Mouse (Mus musculus): ENCODE measurements around the gene Guca1a. TPM values are rescaled to one million over a fixed set of nuclear protein-coding genes. Genes with fewer than 3 reads are reported as not detected.
"Not testable (repeated sequence)": the region's sequence is repeated elsewhere in the genome, so short reads cannot be mapped to it uniquely, and the experiment has no call there.

Guca1a gene
- total RNA-seq, 2 experiments from 2014 or later, result 0.56 to 0.76 TPM

DNA sequence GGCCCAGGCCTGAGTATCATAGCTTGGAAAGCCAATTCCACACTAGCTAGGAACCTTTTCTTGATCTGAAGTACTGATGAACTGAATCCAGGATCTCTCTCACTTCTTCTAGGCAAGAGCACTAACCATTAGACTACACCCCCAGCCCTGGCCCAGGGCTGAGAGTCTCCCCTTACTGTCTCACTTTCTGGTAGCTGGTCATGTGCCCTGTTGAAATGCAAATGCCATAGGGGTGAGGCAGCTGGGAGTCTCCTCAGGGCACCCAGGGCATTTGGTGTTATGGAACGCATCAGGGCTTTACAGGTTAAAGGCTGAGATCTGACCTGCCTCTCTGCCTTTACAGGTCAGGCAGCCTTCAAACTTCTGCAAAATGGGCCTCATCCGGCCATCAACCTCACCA, 19.8 kb upstream of the Guca1a start:
- DNase-seq, result no peak
- intact Hi-C loops (cut with DNase I), result no loop called here

DNA sequence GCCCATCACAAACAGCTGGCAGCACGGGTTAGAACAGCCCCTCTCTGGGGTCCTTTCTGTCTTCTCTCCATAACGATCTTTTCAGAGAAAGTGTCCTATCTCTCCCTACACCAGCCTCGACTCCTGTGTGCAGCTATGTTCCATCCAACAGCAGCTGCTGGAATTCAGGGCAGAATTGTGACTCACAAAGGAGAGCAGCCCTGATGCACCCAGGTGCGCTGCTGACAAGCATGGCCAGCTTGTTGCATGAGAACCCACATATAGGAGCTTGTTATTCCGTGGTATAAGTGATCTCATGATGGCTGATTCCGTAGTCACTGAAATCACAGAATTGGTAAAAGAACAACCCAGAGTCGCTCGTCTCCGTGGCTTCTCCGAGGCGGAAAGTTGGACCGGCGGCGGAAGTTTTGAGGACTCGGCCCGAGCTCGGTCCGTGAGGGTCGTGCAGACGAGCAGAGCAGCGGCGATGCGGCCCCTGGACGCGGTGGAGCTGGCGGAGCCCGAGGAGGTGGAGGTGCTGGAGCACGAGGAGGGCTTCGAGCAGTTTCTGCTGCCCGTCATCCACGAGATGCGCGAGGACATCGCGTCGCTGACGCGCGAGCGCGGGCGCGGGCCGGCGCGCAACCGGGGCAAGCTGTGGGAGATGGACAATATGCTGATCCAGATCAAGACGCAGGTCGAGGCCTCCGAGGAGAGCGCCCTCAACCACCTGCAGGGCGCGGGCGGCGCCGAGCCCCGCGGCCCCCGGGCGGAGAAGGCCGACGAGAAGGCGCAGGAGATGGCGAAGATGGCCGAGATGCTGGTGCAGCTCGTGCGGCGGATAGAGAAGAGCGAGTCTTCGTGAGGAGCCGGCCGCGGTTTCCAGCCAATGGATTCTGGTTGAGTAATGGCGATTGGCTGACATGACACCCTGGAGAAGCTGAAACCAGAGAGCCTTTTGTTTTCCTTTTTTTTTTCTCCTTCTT, 9.8 kb upstream of the Guca1a start:
- intact Hi-C loops (cut with DNase I); DNase-seq: not testable (repeated sequence)

DNA sequence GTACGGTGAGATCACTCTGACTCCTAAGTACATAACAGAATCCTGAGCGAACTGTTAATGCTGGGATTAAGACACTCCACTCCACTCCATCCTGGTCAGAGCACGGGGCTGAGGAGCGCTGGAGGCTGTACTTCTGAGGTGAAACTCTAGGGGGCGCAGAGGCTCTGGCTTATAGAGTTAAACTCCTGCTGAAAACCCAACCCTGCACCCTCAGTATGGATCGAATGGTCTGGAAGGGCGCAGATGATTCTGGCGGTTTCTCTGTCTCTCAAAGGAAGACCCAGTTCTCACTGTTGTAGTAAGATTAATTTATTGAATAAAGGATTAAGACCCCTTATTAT, 8.1 kb upstream of the Guca1a start:
- intact Hi-C loops (cut with DNase I), result no loop called here
- peak; percentile 65 for DNase-seq

DNA sequence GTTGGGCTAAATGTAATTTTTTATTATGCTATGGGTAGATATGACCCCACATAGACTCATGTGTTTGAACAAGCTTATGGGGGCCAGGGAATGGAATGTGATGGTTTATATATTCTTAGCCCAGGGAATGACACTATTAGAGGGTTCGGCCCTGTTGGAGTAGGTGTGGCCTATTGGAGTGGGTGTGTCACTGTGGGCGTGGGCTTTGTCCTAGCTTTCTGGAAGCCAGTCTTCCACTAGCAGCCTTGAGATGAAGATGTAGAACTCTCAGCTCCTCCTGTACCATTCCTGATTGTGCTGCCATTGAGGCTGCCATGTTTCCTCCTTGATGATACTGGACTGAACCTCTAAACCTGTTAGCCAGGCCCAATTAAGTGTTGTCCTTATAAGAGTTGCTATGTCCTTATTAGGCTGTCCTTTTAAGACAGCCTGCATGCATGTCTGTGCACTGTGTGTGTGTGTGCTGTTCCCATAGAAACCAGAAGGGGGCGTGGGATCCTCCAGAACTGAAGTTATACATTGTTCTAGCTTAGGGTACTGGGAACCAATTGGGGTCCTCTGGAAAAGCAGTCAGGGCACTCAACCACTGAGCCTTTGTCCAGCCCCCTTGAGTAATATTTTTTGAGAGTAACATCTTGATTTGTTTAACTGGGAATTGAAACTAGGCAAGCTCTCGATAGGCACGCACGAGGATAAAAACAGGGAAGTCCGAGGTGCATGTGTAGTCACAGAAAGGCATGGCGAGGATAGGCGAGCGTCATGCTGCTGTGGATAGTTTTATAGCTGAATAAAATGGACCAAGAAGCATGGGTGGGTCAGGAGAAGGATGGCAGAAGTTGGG, 7.6 kb upstream of the Guca1a start:
- no peak for DNase-seq
- intact Hi-C loops (cut with DNase I), result no loop called here

DNA sequence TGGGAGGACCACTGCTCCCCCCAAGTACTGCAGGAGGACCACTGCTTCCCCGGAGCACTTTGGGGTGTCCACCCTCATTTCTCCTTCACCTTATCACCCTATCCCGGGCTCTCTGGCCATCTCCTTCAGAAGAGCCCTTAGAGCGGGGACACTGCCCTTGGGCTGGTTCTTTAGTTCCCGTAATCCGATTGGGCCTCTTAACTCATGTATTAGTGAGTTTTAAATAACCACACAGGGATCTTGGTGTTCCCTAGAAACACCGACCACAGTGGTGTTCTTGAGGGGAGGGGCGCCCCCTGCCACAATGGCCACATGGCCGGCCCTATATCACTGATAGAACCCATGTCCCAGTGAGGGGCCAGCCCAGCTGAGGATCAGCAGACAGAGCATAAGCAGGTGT, 1.3 kb downstream of the Guca1a start:
- no peak for DNase-seq

DNA sequence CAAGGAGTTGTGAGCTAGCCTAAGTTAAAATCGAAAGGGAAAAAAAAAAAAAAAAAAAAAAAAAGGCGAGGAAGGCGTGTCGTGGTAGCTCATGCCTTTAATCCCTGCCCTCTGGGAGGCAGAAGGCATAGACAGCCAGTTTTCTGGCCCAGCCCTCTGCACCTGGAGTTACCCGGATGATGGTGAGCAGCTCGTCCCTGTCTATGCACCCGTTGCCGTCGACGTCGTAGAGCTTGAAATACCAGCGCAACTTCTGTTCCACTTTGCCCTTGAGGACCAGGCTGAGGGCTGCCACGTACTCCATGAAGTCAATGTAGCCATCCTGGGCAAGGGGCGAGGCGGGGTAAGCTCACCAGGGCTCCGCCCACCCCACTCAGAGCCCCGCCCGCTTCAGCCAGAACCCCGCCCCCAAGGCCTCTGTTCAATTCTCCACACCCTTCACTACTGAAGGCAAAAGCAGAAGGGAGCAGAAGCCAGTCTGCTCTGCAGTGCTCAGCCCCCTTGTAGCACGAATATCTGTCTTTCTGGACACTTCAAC, 4.9 kb downstream of the Guca1a start:
- DNase-seq, result peak; percentile 30
- intact Hi-C loops (cut with DNase I), result no loop called here

More for the DNA sequence above, 1.3 kb downstream of the Guca1a start:
- intact Hi-C loops (cut with DNase I), result no loop called here

DNA sequence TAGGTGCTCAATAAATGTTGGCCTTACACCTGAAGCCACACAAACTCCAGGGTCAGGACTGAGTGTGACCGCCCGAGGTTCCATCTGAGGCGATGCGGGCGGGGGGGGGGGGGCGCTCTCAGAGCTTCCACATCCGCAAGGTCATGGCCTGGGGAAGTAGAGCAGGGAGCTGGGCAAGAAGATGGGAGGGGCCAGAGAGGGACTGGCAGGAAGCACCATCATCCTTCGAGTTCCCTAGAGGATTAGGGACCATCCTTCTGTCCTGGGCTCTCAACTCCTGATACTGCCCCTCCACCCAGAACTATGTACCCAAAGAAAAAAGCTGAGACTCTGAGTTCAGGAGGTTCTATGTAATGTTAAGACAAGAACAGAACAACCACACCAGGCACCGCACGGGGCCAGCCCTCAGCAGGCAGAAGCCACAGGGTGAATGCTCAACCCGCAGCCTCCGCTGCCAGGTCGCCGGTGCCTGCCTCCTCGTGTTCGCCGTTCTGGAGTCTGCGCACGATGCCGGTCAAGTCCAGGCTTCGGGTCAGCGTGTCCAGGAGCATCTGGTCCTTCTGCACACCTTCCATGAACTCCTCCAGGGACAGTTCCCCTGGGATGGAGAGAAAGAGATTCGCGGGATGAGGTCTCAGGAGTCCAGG, 6.0 kb downstream of the Guca1a start:
- intact Hi-C loops (cut with DNase I), result no loop called here
- DNase-seq, result no peak

DNA sequence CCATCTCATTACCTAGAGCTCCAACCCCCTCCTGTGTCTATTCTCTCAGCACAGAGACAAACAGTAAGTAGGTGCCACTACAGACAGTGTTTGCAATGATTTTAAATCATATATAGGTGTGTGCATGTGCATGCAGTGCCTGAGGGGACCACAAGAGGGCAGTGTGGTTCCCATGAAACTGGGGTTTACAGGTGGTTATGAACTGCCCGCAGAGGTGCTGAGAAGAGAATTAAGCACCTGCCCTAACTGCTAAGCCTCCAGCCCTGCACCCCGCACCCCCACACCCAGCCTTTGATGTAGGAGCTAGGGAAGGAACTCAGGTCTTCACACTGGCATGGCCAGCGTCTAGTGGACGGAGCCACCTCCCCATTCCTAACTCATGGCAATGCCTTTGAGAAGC, 13.7 kb downstream of the Guca1a start:
- intact Hi-C loops (cut with DNase I), result loop anchor here (10.0 kb wide), 1 partner anchor 218 kb away; no protein-coding TSS in a partner anchor
- DNase-seq, result peak; percentile 52

DNA sequence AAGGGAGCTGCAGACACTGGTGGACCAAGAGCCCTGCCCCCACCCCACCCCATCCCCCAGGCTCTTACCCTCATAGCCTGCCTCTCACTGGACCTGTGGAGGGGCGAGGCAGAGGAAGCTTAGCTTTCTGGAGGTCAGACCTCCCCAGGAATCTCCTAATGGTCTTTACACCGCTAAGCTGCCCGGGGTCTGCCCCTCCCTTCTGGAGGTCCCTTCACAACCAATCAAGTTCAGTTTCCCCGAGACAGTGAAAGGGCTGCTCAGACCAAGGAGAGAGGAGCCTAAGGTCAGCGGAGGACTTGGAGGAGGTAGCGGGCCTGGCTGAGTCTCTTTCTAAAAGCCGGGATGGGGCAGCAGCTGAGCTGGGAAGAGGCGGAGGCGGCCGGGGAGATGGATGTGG, 15.2 kb downstream of the Guca1a start, which contains the start of gene Guca1b:
Gene Guca1b, plus strand, starts transcription at position 249 of the 400 bp plus-strand sequence.
- DNase-seq, result no peak

DNA sequence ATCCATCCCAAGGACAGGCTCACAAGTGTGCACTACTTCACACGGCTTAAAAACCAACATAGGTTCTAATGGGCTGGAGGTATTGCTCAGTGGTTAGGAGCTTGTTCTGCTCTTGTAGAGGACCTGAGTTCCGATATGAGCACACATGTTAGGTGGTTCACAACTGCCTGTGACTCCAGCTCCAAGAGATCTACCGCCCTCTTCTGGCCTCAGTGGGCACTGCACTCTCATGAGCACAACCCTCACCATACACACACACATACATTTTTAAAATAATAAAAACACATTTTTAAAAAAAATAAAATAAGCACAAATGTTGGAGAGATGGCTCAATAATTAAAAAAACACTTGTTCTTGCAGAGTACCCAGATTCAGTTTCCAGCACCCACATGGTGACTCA, 16.3 kb downstream of the Guca1a start:
- intact Hi-C loops (cut with DNase I), result loop anchor here (10.0 kb wide), 1 partner anchor 221 kb away; no protein-coding TSS in a partner anchor
- no peak for DNase-seq

More for the DNA sequence above, 15.2 kb downstream of the Guca1a start, which contains the start of gene Guca1b:
- intact Hi-C loops (cut with DNase I), result loop anchor here (10.0 kb wide), 1 partner anchor 220 kb away; no protein-coding TSS in a partner anchor

DNA sequence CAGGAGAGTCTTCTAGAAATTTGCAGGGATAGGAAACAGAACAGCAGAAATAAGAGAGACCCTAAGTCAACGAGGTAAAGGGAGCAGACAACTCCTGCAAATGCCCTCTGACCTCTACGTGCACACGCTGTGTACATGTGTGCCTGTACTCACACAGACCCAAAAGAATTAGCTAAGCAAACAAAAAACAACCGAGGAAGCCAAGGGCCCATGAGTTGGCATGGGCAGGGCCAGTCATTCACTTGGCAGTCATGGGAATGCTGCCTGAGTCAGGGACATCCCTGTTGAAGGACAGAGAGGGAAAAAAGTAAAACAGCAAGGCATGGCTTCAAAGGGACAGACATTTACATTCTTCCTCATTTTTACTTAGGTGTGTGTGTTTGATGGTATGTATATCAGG, 17.1 kb downstream of the Guca1a start:
- DNase-seq, result no peak
- intact Hi-C loops (cut with DNase I), result loop anchor here (10.0 kb wide), 1 partner anchor 222 kb away; no protein-coding TSS in a partner anchor

DNA sequence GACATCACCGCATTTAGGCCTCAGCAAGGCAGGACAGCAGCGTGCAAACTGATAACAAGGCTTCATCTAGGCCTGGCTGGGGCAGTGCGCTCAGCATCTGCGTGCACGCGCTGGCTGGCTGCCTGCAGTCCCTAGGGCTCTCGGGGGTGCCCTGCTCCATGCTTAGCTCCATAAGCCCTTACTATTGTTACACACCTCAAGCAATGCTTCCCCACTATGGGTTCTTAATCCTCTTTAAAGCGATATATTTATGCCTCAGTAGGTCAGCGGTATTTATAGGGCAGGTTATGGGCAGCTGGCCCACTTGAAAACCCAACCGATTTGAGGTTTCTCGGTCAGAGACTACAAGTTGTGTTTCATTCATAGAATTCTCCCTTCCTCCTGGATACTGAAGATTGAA, 18.5 kb downstream of the Guca1a start:
- intact Hi-C loops (cut with DNase I), result loop anchor here (10.0 kb wide), 1 partner anchor 223 kb away; no protein-coding TSS in a partner anchor
- DNase-seq, result no peak

DNA sequence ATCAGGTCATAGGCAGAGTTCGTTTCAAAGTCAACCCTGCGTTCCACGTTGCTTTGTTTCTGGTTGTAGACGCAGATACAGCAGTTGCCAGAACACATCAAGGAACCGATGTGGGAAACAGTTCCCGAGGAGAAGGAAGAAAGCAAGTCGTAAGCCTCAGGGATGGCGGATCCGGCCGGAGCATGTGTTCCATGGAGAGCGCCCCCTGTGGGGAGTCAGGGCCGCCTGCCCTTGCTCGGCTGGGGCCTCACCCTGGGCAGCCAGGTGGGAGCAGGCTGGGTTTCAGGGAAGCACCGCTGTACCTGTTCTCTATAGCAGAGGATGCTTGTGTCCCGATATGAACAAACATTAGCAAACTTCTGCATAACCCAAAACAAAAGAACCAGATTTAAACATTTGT, 22.3 kb downstream of the Guca1a start:
- intact Hi-C loops (cut with DNase I), result no loop called here
- no peak for DNase-seq

DNA sequence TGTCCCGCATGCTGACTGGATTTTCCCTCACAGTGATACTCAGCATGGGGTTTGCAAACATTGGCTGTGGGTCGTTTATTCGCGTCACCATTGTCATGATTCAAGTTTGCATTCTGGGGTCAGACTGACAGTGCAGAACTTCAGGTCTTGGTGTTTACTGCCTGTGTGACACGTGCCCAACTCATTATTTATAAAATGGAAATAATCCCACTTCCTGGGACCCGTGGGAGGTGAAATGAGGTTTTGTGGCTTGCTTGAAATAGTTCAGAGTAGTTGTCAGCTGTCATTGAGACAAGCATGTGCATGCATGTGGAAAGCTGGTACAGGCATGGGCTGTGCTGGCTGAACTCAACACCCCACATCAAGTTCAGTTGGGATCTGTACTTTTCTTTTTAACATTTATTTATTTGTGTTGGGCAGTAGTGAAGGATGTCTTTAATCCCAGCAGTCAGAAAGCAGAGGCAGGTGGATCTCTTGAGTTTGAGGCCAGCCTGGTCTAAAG, 23.6 kb downstream of the Guca1a start:
- DNase-seq, result no peak
- intact Hi-C loops (cut with DNase I), result no loop called here

DNA sequence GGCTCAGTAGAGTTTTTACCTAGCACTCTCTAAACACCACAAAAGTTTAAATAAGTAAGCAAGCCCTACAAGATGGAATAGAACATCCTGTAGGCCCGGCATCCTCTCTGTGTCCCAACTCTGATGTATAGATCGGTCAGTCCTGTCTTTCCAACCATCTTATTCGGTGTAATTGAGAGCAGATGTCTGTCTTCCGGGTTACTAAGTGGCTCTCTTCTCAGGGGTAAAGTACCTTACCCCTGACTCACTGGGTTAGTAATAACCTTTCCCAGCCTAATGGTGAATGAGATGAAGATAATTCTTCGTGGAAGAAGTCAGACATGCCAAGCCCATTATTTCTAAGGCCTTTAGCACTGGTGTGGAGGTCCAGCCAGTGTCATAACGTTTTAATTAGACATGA, 26.4 kb downstream of the Guca1a start:
- DNase-seq, result no peak
- intact Hi-C loops (cut with DNase I), result no loop called here

DNA sequence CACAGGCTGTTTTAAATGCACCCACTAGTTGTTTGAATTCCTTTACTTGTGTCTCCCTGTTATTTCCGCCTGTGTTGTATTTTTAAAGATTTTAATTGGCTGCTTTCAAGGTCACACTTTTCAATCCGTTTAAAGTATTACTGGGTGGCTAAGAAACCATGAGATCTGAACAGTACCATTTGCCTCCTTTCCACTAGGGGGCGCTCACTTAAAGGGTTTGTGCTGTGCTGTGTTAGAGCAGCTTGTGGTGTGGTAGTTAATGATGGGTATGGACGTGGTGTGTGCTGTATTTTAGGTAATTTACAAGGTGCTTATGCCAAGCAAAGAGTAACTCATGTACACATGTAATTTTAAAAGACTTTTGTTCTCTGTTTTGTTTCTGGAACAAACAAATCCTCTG, 28.9 kb downstream of the Guca1a start:
- intact Hi-C loops (cut with DNase I), result no loop called here
- DNase-seq, result peak; percentile 51

DNA sequence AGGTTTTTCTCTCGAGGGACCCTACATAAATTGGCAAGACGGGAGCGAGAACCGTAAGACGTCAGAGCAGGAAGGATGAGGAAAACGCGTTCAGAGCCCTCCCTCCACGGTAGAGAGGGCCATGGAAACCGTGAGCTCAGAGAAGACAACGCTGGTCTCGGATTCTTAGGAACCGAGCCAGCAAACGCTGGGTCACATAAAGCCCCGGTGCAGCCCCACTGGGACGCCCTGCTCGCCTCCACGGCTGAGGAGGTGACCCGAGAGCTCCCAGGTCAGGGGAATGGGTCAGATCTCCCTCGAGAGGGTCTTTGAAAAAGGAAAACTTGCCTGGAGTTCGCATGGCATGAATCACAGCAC, 31.3 kb downstream of the Guca1a start:
- peak; percentile 31 for DNase-seq
- intact Hi-C loops (cut with DNase I), result no loop called here

DNA sequence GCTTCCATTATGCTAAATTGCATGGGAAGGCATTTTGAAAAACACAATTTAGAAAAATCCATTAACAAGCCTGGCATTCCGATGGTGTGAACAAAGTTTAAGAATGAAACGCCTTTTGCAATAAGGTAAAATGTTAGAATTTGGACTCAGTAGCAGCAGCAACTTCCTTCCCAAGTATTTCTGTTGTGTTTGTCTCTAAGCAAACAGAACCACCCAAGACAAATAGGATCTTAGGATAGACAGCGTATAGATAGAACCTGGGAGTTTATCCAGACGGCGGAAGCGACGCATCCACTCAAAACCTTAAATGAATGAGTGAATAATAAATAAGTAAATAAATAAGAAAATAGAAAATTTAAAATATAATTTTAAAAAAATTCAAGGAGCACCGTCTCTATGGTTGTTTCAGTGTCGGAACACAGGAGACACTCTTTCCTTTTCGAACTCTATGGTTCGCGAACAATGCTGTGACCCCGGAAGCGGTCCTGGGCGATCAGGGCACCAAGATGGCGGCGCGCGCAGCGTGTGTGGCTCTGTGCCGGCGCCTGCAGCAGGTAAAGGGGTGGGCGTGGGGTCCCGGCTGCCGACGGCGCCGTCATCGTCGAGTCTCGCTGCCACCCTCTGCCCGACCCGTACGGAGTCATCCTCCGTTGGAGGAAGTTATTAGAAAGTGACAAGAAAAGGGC, 31.8 kb downstream of the Guca1a start, which contains the start of gene Mrps10:
Gene Mrps10, plus strand, starts transcription at position 487 of the 686 bp plus-strand sequence.
- peak; percentile 90 for DNase-seq
- intact Hi-C loops (cut with DNase I), result no loop called here

DNA sequence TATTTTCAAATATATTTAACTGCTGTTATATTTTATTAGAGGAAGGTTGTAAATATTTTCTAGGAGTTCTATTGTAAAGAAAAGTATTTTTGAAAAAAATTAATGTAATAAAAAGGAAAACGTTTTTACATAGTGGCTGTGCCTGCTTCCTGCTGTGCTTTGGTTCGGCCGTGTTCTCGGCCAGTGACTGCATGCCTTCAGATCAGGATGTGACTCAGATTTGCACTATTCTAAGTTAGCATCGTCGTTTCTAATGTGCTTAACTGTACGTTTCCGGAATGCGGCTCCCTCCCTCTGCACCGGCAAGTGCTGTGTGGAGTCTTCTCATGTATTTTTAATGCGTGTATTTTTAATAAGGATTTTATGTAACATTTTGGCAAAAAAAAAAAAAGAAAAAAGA, 39.0 kb downstream of the Guca1a start:
- intact Hi-C loops (cut with DNase I), result no loop called here

DNA sequence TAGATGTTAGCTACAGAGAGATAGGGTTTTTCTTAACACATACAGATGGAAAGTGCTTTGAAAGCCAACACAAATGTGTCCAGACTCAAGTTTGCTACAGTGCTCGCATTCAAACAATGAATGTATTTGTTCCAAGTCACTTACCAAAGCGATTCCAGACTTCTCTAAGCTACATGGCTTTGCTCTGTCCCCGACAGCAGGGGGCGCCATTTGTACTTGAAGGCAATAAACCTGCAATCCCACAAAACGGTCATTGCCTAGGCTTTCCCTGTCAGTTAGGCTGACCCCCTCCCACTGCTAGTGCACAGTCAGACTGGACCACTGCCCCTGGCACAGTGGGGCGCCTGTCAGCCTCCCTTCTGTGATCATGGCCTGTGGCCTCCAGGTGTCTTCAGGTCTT, 40.4 kb downstream of the Guca1a start:
- peak; percentile 40 for DNase-seq
- intact Hi-C loops (cut with DNase I), result no loop called here

More for the DNA sequence above, 39.0 kb downstream of the Guca1a start:
- no peak for DNase-seq
